Mouse (Mus musculus) kidney, embryonic 16.5 days (tissue): ENCODE measurements around the gene Timm8a1. TPM values are rescaled to one million over a fixed set of nuclear protein-coding genes. Genes with fewer than 3 reads are reported as not detected.

ENCODE experiments used
- polyA plus RNA-seq: library from polyadenylated mRNA; unstranded; fragments of >200 nt; fragmentation: Nextera tagmentation; extraction: Ambion mirVana; gene quantifications from 2 replicates; pipeline ENCODE4 v1.2.1, GENCODE M21; 2015

The Timm8a1 gene
- polyA plus RNA-seq, 1 experiment from 2014 or later, result 95.3 TPM

Other genes with a start within 250 kb of the Timm8a1 start
- gene Tmem35a, start 246.6 kb downstream of the Timm8a1 start, polyA plus RNA-seq, result 12.0 and 13.6 TPM in 2 replicates
- 24.4 and 30.9 TPM in 2 replicates for gene Cenpi, start 233.8 kb downstream of the Timm8a1 start, polyA plus RNA-seq
- 0.57 and 0.84 TPM in 2 replicates for gene Drp2, start 137.3 kb downstream of the Timm8a1 start, polyA plus RNA-seq
- 0.07 and 0.10 TPM in 2 replicates for gene Taf7l, start 65.4 kb downstream of the Timm8a1 start, polyA plus RNA-seq
- gene Btk, start 41.7 kb upstream of the Timm8a1 start, polyA plus RNA-seq, result 0.94 and 1.0 TPM in 2 replicates
- gene Rpl36a, start 43.8 kb upstream of the Timm8a1 start, polyA plus RNA-seq, result 332 and 341 TPM in 2 replicates
- 5.2 and 7.0 TPM in 2 replicates for gene Gla, start 59.3 kb upstream of the Timm8a1 start, polyA plus RNA-seq
- gene Hnrnph2, start 59.3 kb upstream of the Timm8a1 start, polyA plus RNA-seq, result 168 and 172 TPM in 2 replicates
- gene Armcx4, start 144.7 kb upstream of the Timm8a1 start, polyA plus RNA-seq, result 4.0 and 4.4 TPM in 2 replicates
- 53.4 and 59.0 TPM in 2 replicates for gene Armcx1, start 176.1 kb upstream of the Timm8a1 start, polyA plus RNA-seq
- gene Armcx6, start 209.6 kb upstream of the Timm8a1 start, polyA plus RNA-seq, result 22.0 and 22.6 TPM in 2 replicates
- gene Armcx3, start 214.7 kb upstream of the Timm8a1 start, polyA plus RNA-seq, result 66.0 and 70.6 TPM in 2 replicates